Mouse (Mus musculus): ENCODE data around the gene Pcolce2. TPM values are rescaled to one million over a fixed set of nuclear protein-coding genes. Genes with fewer than 3 reads are reported as not detected.

Pcolce2 gene
- total RNA-seq, 2 experiments from 2014 or later = 1.9 to 2.0 TPM

DNA sequence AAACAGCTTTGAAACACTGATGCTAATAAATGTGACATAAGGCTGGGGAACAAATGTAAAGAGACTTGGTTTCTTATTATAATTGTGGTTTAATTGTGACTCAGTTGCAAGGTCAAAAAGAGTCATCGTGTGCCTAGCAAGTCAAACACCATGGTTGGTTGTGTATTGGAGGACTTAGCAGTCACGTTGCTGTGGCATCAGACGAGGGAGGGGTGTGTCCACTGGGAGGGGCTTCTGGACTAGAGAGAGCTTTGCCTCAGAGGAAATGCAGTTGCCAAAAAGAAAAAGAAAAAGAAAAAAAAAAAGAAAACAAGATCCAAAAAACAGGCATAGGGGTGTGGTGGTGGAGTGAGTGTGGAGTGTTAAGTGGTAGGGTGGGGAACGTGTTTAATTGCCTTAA, 2.5 kb downstream of the Pcolce2 start:
- intact Hi-C loops (cut with DNase I) = no loop called here

GRCm38 (mm10) chr9:95645926-95646325, 8.5 kb downstream of the Pcolce2 start:
- no peak for DNase-seq (ENCODE audit: extremely low spot score in 1 of 2, low spot score in 2 of 2)
- intact Hi-C loops (cut with DNase I) = no loop called here

More for the DNA sequence above, 2.5 kb downstream of the Pcolce2 start:
- no peak for DNase-seq (ENCODE audit: extremely low spot score in 1 of 2, low spot score in 2 of 2)

DNA sequence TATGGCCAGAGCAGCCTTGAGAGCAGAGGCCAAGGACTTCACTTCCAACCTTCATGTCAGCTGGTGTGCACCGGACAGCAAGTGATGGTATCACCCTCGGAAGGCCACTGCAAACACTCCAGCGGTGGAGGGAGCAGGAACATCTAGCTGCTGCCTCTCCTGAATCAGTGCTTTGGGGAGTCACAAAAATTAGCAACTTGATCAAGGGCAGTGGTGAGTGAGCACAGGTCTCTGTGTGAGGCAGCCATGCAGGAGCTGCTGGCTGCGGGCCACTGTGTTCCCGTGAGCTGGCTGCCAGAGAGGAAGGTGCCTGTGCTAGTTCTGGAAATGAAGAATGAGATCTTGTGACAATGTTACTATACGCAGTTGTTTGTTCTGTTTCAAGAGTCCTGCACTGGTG, 16.0 kb downstream of the Pcolce2 start:
- intact Hi-C loops (cut with DNase I) = no loop called here
- DNase-seq (ENCODE audit: extremely low spot score in 1 of 2, low spot score in 2 of 2) = no peak

DNA sequence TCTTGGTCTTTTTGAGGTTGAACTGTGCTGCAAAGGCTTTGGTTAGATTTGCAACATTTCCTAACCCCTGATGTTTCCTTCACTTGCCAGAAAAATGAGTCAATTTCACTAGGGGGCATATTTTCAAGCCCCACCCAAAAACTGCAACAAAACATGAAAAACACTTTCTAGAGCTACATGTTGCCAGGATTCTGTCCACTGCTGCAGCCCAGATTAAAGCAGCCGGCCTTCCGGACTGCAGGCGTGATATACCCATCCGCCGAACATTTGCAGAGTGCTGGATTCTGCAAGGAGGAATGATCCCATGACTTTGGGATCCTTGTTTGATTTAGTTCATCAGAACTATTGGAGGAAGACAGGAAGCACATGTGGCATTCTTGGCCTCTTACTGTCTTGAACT, 17.0 kb downstream of the Pcolce2 start:
- intact Hi-C loops (cut with DNase I) = no loop called here
- no peak for DNase-seq (ENCODE audit: extremely low spot score in 1 of 2, low spot score in 2 of 2)

DNA sequence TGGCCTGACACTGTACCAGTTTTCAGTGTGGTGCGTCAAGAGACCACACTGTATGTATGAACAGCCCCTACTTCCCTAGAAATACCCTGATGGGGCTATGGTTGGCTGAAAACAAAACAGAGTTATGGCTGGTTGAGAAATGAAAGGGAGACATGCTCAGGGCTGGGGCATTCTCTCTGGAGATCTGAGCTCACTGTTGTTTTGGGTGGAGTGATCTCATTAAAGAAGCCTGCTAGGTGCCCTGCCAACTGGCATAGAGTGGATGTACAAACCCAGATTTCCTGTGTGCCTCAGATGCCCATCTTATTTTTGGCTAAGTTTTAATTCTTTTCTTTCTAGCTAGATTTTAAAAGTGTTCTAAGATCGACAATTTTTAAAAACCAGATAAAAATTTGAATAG, 20.5 kb downstream of the Pcolce2 start:
- DNase-seq (ENCODE audit: extremely low spot score in 1 of 2, low spot score in 2 of 2) = no peak
- intact Hi-C loops (cut with DNase I) = no loop called here

DNA sequence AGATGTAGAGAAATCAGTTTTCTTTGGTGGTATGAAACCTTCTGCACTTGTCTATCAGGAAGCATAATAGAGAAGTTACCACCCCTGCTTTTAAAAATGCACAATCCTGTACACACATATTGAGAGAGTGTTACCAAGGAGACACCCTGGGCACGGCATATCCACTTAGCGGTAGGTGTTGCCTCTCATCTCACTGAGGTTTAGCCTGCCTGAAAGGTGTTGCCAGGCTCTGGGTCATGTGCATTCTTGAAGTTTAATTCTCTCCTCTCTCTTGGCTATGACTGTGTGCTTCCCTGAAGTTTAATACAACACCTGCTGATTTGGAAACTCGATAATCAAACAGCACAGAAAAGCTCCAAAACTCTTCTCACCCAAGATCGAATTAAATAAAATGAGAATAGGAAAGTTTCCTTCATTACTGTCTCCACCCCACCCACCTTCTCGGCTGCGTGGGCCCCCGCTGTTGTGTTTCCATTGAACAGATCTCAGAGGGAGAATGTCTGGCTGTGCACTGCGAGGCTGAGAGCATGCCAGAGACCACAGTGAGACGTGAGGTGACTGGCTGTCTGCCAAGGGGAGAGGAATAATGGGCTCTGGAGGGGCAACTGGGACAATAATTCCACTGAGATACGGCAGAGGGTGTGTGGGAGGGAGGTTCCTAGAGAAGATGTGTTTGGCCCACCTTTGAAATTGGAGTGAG, 27.0 kb downstream of the Pcolce2 start:
- intact Hi-C loops (cut with DNase I) = no loop called here
- DNase-seq (ENCODE audit: extremely low spot score in 1 of 2, low spot score in 2 of 2) = peak in 1 of 2 experiments; percentile 40

- peak in 1 of 2 experiments; percentile 16 for DNase-seq (ENCODE audit: extremely low spot score in 1 of 2, low spot score in 2 of 2)
- intact Hi-C loops (cut with DNase I) = no loop called here
These were observed 28.4 kb downstream of the Pcolce2 start for GRCm38 (mm10) chr9:95665835-95666234.

DNA sequence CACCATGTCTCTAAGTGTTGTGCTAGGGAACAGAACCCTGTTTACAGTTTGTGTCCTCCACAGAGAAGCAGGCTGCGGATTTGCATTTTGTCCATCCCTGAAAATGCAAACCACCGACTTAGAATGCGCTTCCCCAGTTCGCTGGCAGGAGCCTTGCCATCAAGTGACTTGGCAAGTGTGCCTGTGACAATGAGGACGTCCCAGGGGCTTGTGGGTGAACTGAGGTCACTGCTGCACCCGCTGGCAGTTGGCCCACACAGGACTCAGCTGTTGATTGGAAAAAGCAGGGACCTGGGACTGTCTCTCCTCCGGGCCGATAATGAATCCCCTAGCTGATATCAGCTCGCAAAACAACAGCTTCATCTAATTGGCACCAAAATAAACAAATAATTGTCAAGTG, 30.4 kb downstream of the Pcolce2 start:
- intact Hi-C loops (cut with DNase I) = no loop called here
- peak; percentile 53 to 61 for DNase-seq (ENCODE audit: extremely low spot score in 1 of 2, low spot score in 2 of 2)

GRCm38 (mm10) chr9:95668306-95668705, 30.9 kb downstream of the Pcolce2 start:
- no peak for DNase-seq (ENCODE audit: extremely low spot score in 1 of 2, low spot score in 2 of 2)
- intact Hi-C loops (cut with DNase I) = no loop called here

DNA sequence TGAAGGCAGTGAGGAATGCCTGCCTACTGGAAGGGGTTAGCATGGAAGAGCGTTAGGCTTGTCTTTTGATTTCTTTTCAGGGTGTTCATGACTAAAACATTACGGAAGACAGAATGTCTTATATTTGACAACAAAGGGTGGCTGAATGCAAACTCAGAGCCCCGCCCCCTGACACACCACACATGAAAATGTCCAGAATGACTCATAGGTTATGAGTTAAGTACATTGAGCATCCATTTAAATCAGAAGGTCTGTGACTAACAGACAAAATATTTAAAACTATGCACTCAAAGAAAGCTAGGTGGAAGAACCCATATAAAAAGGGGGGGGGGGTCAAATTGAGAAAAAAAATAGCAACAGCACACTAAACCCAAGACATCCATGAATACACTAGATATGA, 34.9 kb downstream of the Pcolce2 start:
- intact Hi-C loops (cut with DNase I) = no loop called here
- no peak for DNase-seq (ENCODE audit: extremely low spot score in 1 of 2, low spot score in 2 of 2)

GRCm38 (mm10) chr9:95672760-95673159, 35.4 kb downstream of the Pcolce2 start:
- intact Hi-C loops (cut with DNase I) = no loop called here
- no peak for DNase-seq (ENCODE audit: extremely low spot score in 1 of 2, low spot score in 2 of 2)

- DNase-seq (ENCODE audit: extremely low spot score in 1 of 2, low spot score in 2 of 2) = peak; percentile 29 to 34
- intact Hi-C loops (cut with DNase I) = no loop called here
These were observed 37.8 kb downstream of the Pcolce2 start for GRCm38 (mm10) chr9:95675064-95675699.

- intact Hi-C loops (cut with DNase I) = no loop called here
- DNase-seq (ENCODE audit: extremely low spot score in 1 of 2, low spot score in 2 of 2) = no peak
These were observed 38.6 kb downstream of the Pcolce2 start for GRCm38 (mm10) chr9:95676021-95676420.

DNA sequence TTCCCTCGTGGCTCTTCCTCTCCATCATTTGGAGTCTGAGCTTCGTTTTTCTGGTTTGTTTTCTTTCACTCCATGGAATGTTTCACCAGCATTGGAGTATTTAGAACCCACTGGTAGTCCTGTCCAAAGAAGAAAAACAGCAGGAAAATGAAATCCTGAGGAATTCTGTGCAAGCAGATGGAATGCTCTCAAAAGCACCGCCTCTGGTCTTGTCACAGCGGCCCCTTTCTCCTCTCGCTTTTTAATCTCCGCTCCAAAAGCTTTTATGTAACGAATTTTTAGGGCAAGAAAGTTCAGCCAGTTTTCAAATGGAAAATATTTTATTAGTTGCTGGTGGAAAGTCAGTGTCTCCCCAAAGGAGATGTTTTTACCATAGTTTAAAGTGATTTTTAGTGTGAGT, 42.6 kb downstream of the Pcolce2 start:
- intact Hi-C loops (cut with DNase I) = no loop called here
- DNase-seq (ENCODE audit: extremely low spot score in 1 of 2, low spot score in 2 of 2) = no peak

GRCm38 (mm10) chr9:95680691-95681090, 43.3 kb downstream of the Pcolce2 start:
- DNase-seq (ENCODE audit: extremely low spot score in 1 of 2, low spot score in 2 of 2) = no peak
- intact Hi-C loops (cut with DNase I) = no loop called here

- DNase-seq (ENCODE audit: extremely low spot score in 1 of 2, low spot score in 2 of 2) = no peak
- intact Hi-C loops (cut with DNase I) = no loop called here
These were observed 48.4 kb downstream of the Pcolce2 start for GRCm38 (mm10) chr9:95685660-95686440.

DNA sequence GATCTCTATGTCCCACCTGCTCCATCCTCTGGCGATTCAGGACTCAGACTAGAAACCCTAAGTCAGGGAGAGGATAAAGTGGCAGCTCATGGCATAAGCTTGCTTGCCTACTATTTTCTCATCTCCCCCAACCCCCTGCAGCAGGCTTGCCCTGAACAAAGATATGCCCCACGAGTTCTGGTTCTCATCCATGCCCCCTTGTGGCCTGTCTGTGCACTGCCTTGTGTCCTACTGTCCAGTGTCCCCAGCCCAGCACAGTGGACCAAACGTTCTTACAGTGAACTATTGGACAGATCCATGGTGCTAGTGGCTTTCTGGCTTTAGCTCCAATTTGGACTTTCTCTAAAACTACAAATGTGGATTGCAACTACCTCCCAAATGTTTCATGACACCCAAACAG, 50.7 kb downstream of the Pcolce2 start:
- intact Hi-C loops (cut with DNase I) = no loop called here
- DNase-seq (ENCODE audit: extremely low spot score in 1 of 2, low spot score in 2 of 2) = no peak

- DNase-seq (ENCODE audit: extremely low spot score in 1 of 2, low spot score in 2 of 2) = no peak
- intact Hi-C loops (cut with DNase I) = no loop called here
These were observed 55.4 kb downstream of the Pcolce2 start for GRCm38 (mm10) chr9:95692823-95693222.

- no peak for DNase-seq (ENCODE audit: extremely low spot score in 1 of 2, low spot score in 2 of 2)
- intact Hi-C loops (cut with DNase I) = no loop called here
These were observed 56.2 kb downstream of the Pcolce2 start for GRCm38 (mm10) chr9:95693528-95694100.

- no peak for DNase-seq (ENCODE audit: extremely low spot score in 1 of 2, low spot score in 2 of 2)
- intact Hi-C loops (cut with DNase I) = no loop called here
These were observed 57.1 kb downstream of the Pcolce2 start for GRCm38 (mm10) chr9:95694526-95694925.
